Mouse (Mus musculus) kidney, postnatal 4 days (tissue): Measurements from ENCODE around the gene Cd3e.

ENCODE experiments used
- DNase-seq, 2 experiments: peaks; one replicate each; pipeline ENCODE4 v3.0.0; 2021; ENCODE audit warnings: mixed read lengths in 2 of 2

Cd3e gene

GRCm38 (mm10) chr9:45015841-45016240 lies 6.4 kb upstream of the Cd3e start:
- DNase-seq, result no peak

- no peak for DNase-seq
Observed at GRCm38 (mm10) chr9:45014879-45015278, 5.5 kb upstream of the Cd3e start.

DNA sequence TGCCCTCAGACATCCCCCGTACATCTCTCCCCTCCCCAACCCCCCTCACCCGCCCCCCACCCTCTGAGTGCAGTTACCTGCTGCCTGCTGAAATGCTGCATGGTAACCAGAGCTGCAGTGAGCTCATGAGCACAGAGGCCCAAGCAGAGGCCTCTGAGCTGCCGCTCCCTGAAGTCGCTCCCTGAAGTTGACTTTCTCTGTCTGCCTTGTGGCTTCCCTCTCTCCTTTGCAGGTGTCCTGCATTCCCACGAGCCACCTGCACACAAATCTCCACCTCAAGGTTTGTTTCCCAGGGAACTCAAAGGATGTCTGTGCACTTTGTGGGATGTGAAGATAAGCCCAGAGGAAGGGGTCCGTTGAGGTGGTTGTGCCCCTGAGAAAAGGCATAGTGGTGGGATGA lies 1.9 kb upstream of the Cd3e start:
- DNase-seq, result no peak

- DNase-seq, result peak; percentile 25 to 27
Observed at GRCm38 (mm10) chr9:45010461-45010860, 1.0 kb upstream of the Cd3e start.

DNA sequence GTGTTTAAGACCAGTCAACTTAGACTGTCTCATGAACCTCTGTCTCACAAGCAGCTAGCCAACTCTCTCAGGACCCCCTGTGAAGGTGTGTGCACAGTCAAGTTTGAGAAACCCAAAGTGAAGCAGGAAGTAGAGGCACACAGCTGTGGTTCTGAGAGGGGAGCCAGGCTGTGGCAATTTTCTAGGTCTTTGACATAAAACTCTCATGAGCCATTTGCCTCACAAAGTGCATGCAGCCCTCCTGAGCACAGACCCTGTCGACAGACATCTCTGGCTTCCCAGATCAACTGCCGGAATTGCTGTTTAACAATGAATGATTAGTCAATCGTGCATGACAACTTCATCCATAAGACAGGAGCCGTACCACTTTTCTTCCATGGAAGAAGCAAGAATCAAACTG lies 1.1 kb downstream of the Cd3e start:
- no peak for DNase-seq

DNA sequence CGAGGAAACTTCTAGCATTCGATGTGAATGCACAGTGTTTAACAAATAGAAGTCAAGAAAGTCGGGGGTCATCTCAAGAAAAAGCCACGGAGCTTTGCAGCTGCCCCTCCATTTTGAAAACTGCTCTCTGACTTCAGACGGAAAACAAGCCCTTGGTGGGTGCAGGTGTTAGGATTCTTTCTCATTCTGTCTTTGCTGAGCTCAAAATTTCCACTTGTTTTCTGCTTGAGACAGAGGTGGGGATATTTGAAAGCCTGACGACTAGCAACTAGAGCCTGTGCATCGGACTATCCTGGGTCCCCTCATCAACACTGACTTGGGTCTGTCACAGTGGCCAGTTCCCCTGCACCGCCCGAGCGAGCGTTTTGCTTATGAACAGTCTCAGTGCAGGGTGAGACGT lies 2.0 kb downstream of the Cd3e start:
- no peak for DNase-seq

GRCm38 (mm10) chr9:45000249-45000648 lies 9.2 kb downstream of the Cd3e start:
- DNase-seq, result no peak

DNA sequence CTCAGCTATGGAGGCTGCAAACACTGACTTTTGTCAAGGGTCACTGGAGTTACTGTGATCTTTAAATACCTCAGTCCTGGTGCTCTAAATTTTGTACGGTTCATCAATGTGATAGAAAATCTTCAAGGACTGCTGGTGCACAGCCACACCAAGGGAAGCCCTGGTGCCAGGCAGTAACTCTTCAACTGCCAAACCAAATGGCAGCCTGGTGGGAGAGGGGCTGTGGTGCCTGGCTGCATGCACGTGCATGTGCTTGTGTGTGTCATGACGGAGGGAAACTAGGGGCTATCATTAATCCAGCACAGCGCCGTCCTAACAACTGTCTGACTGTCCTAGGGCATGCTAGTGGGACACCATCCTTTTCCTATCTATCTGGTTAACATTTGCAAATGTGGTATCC lies 9.7 kb downstream of the Cd3e start:
- no peak for DNase-seq

DNA sequence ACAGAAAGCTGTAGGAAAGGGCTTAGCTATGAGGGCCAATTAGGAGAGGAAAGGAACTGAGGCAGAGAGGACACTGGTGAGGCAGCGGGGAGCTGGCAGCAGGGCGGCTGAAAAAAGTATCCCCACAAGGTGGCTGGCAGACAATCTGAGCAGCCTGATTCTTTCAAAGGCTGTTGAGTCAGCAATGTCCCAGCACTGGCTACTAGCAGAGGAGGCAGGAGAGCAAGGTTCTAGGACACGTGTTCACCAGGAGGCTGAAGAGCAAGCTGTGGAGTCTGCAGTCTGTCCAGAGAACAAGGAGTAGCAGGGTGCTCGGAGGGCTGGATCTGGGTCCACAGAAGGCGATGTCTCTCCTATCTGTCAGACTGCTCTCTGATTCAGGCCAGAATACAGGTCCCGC lies 10.3 kb downstream of the Cd3e start:
- DNase-seq, result peak; percentile 10 to 38

DNA sequence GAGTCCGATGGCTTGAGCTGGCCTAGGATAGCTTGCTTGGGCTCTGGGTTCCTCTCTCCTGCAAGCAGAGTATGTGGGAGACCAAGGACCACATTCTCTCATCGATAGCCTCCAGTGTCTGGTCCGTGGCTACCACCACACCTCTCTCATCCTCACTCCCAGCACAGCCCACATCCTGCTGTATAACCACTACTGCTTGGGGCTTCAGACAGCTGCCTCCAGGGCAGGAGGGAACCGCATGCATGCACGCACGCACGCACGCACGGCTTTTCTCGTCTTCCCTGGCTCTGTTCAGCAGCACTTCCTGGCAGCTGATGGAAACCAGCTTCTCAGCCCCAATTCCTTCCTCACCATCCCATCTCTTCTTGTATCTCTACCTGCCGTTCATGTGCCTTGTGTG lies 11.3 kb downstream of the Cd3e start:
- no peak for DNase-seq

DNA sequence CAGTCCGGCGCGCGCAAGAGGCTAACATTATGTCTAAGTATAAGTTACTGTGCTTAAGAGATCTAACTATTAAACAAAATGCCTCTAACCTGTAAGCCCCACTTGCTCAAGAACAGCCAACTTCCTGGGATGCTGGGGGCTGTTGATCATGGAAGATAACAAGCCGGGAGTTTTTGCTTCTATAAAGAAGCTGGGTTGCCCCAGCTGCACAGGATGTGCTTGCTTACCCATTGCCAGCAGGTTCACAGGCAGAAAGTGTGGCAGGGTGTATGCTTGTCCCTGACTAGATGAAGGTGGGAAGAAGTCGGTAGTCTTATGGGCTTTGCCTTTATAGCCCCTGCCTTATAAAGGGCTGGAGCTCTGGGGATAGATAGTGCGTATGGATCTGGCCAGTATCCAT lies 12.8 kb downstream of the Cd3e start:
- DNase-seq, result no peak

DNA sequence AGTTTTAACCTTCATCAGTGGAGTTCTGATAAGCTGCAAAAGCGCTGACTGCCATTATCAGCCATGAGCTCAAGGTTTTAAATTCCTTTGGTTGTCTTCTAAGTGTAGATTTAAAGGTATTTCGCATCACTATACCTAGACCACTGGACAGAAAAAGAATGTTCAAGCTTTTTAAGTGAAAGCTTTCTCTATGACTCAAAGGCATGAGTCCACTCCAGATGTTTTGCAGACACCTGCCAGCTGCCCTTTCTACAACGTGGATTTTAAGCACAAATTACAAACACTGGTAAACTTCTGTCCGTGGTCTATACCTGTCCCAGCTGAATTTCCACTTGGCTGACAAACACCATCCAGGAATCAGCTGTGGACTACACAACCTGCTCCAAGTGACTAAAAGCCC lies 14.5 kb downstream of the Cd3e start:
- no peak for DNase-seq

GRCm38 (mm10) chr9:44993268-44993667 lies 16.2 kb downstream of the Cd3e start:
- DNase-seq, result no peak

GRCm38 (mm10) chr9:44992271-44992670 lies 17.2 kb downstream of the Cd3e start:
- no peak for DNase-seq

DNA sequence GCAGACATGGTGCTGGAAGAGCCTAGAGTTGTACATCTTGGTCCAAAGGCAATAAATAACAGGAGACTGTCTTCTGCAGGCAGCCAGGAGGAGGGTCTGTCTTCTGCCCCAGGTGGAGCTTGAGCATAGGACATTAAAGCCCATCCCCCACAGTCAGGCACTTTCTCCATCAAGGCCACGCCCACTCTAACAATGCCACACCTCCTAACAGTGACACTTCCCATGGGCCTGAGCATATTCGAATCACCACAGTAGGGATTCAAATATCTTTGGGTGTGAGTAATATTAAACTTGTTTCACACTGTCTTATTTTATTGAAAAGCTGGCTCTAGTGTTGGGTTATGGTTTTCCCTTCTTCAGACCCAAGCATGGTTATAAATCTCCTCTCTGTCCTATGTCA lies 17.6 kb downstream of the Cd3e start:
- no peak for DNase-seq

DNA sequence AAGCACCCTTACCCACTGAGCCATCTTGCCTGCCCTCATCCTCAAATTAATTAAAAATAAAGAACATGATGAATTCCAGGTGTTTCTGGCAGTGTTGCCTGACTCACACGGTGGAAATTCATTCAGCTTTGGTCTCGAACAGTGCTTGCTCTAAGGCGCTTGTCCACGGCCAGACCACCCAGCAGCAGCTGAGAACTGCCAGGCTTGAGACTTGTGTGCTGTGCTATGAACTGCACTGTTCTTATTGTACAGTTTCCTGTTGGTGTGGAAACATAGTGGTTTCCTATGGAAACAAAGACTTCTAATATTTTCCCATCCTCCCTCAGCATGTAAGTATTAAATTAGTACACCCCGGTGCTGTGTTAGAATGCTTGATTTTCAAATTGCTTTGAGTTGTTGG lies 22.5 kb downstream of the Cd3e start:
- DNase-seq, result no peak

DNA sequence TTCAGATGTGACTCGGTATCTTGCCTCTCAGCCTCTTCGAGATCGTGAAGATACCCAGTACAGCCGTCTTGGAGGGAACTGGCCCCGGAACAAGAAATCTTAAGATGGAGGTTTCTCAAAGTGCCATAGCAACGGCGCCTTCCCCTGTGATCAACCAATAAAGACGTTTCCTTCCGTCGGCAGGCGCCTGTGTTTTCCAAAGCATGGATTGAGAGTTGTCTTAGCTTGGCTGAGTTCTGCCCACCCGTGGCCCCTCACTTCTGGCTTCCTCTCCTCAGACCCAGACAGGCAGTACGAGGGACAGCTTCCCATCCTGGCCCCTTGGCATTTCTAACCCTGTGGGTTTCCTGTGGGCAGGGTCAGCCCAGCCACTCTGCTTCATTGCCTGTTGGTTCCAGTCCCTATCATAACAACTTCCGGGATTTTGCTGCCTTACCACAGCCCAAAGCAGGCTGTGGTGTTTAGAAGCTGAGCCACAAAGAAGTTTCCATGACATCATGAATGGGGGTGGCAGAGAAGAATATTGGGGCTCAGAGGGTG lies 23.1 kb downstream of the Cd3e start:
- peak in 1 of 2 experiments; percentile 6 for DNase-seq

- no peak for DNase-seq
Observed at GRCm38 (mm10) chr9:44985721-44986161, 23.7 kb downstream of the Cd3e start.

DNA sequence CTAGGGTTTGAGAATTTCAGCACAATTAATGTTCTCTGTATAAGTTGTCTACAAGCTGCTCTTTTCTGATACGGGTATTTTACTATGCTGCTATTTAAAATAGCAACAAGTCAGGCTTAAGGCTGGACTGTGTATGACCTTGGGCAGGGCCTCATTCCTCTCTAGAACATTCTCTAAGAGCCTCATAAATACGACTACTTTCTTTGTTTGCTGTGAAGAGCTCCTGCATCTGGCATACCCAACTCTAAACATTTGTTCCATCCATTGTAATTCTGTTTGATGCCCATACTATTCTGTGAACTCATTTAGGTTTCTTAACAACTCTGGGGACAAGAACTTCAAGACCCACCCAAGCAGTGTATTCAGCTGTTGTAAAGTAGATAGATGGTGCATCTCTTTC lies 26.4 kb downstream of the Cd3e start:
- no peak for DNase-seq

- DNase-seq, result no peak
Observed at GRCm38 (mm10) chr9:44982531-44982930, 26.9 kb downstream of the Cd3e start.

DNA sequence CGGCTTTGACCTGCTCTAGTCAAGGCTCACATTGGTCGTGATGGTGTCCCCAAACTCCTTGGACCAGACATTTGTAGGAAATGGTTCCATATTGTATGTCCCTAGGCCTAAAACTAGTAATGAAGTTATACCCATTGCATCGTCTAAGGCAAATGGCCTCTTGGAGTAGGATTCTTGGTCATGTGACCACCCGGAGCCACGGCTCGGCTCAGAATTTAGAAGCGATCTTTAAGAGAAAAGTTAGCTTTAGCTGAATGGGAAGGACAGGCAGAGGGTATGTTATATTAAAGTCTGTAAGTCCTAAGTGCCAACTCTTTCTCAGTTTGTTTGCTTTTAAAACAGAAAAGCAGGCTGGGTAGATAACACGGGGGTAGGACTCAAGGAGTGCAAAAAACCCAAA lies 27.3 kb downstream of the Cd3e start:
- DNase-seq, result no peak

- no peak for DNase-seq
Observed at GRCm38 (mm10) chr9:44981676-44982075, 27.8 kb downstream of the Cd3e start, which contains the start of gene Cd3d. Cd3d (plus strand) TSS chr9:44981786.

DNA sequence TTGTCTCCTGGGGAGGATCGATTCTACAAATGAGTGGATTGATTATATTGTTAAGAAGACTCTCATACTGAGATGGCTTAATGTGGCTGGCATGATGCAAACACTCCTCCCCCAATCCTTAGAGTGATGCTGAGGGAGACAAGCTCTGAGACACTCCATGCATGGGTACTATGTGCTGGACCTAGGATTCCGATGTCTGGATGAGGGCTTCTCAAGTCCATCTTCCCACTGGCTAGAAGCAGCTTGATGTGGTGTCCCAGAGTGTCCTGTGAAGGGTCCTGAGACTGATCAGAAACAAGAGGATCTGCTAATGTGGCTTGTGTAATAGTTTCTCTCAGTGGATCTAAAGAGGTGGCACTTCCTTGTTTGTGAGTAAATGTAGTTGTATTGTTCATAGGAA lies 28.3 kb downstream of the Cd3e start:
- DNase-seq, result no peak

DNA sequence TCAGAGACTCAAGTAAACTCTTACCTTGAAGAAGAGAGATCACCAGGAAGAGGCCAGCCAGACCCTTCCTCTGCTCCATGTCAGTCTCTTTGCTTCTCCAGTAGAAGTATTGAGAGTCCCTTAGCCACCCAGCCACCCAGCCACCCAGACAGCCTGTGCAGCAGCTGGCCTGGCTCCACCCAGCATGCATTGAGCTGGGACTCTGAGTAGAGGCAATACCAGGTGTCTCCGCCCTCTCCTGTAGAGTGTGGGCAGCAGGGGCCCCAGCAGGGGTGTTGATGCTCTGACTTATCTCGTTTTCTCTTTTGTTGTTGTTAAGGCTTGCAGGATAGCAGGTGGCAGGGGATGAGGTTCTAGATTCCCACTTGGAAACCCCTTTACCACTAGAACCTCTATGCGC lies 29.2 kb downstream of the Cd3e start, which contains the start of gene Cd3g:
TSS of gene Cd3g (minus strand) at position 190 of the 400 bp plus-strand sequence.
- no peak for DNase-seq

DNA sequence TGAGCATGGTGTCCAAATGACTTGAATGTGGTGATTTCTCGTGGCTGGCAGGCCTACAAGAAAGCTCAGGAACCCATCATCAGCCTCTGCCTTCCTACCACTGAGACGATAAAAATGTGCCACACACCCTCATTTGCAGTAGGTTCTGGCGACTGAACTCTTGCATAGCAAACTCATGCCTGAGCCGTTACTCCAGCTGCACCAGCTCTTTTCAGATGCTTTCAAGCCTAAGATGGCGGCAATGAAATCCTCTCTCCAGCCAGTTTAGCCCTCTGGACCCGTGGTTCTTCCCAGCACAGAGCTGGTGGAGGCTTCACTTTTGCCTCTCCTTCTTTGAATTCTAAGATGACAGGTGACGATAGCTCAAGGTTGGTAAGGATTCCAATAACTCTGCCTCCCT lies 29.6 kb downstream of the Cd3e start:
- DNase-seq, result no peak

GRCm38 (mm10) chr9:44977813-44978212 lies 31.6 kb downstream of the Cd3e start:
- DNase-seq, result no peak
